Mouse (Mus musculus): ENCODE results near the gene Mas1. TPM values are rescaled to one million over a fixed set of nuclear protein-coding genes. Genes with fewer than 3 reads are reported as not detected.
A peak's percentile ranks its signal among the peaks of the same experiment; 100 is the strongest.

The Mas1 gene
- polyA plus RNA-seq, 1 experiment, result 35.7 TPM

DNA sequence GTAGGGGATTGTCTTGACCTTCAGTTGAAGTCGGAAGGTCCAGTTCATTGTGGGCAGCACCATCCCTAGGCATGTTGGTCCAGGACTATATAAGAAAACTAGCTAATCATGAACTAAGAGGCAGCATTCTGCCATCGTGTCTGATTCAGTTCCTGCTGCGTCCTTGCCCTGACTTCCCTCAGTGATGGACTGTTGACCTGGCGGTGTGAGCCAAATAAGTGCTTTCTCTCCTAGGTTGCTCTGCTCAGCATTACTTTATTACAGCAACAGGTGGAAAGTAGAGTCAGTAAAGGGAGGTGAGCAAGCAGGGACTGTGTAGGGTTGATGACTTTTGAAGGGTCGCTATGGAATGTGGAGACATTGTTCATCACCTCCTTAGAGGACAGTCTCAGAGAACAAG, 32.2 kb downstream of the Mas1 start:
- peaks cover 2% of the 10 kb centered on the region; the same call in 1 of the 2 replicates for H3K4me1 ChIP-seq (ENCODE audit: control insufficient read depth, insufficient read depth, low read length)
- H3K27ac ChIP-seq (ENCODE audit: insufficient read depth, low read length), result no peak overlapping the region
- TF ChIP-seq CTCF (IDR thresholded peaks at IDR 0.05; ENCODE audit: extremely low read depth, insufficient read depth, low read length) (no peak), POLR2A (IDR thresholded peaks at IDR 0.05; ENCODE audit: extremely low read depth, insufficient read depth, low read length) (no peak)
- no peak overlapping the region for H3K4me3 ChIP-seq (ENCODE audit: insufficient read depth, low read length)

- no peak for TF ChIP-seq CTCF (IDR thresholded peaks at IDR 0.05; ENCODE audit: extremely low read depth, insufficient read depth, low read length)
- TF ChIP-seq POLR2A (IDR thresholded peaks at IDR 0.05; ENCODE audit: extremely low read depth, insufficient read depth, low read length), result no peak
- no peaks in the 10 kb centered on the region; the same call in 1 of the 2 replicates for H3K4me1 ChIP-seq (ENCODE audit: control insufficient read depth, insufficient read depth, low read length)
- no peak overlapping the region for H3K4me3 ChIP-seq (ENCODE audit: insufficient read depth, low read length)
- no peak overlapping the region for H3K27ac ChIP-seq (ENCODE audit: insufficient read depth, low read length)
Measured at GRCm38 (mm10) chr17:12834826-12835225, 33.1 kb downstream of the Mas1 start.

DNA sequence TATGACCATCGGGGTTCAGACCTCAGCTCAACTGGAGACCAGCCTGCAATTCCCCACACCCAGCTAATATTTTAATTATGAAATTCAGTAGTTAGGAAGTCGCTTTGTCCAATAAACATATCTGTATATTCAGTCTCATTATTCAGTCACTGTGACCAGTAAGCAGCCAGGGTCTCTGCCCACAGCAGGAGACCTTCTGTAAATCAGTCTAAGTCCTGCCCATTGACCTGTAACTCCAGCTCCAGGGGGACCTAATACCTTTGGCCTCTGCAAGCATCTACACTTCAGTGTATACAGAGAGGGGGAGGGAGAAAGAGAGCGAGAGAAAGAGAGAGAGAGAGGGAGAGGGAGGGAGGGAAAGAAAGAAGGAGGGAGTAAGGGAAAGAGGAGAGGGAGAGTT, 33.6 kb downstream of the Mas1 start:
- H3K4me3 ChIP-seq (ENCODE audit: insufficient read depth, low read length), result no peak overlapping the region
- H3K4me1 ChIP-seq (ENCODE audit: control insufficient read depth, insufficient read depth, low read length), result no peaks in the 10 kb centered on the region
- no peak overlapping the region for H3K27ac ChIP-seq (ENCODE audit: insufficient read depth, low read length)
- TF ChIP-seq POLR2A (IDR thresholded peaks at IDR 0.05; ENCODE audit: extremely low read depth, insufficient read depth, low read length), result no peak
- no peak for TF ChIP-seq CTCF (IDR thresholded peaks at IDR 0.05; ENCODE audit: extremely low read depth, insufficient read depth, low read length)

GRCm38 (mm10) chr17:12832657-12833056, 35.3 kb downstream of the Mas1 start:
- TF ChIP-seq POLR2A (IDR thresholded peaks at IDR 0.05; ENCODE audit: extremely low read depth, insufficient read depth, low read length) (no peak), CTCF (IDR thresholded peaks at IDR 0.05; ENCODE audit: extremely low read depth, insufficient read depth, low read length) (no peak)
- H3K27ac ChIP-seq (ENCODE audit: insufficient read depth, low read length), result no peak overlapping the region
- H3K4me1 ChIP-seq (ENCODE audit: control insufficient read depth, insufficient read depth, low read length), result no peaks in the 10 kb centered on the region
- no peak overlapping the region for H3K4me3 ChIP-seq (ENCODE audit: insufficient read depth, low read length)

GRCm38 (mm10) chr17:12832231-12832630, 35.7 kb downstream of the Mas1 start:
- TF ChIP-seq POLR2A (IDR thresholded peaks at IDR 0.05; ENCODE audit: extremely low read depth, insufficient read depth, low read length), result no peak
- H3K4me1 ChIP-seq (ENCODE audit: control insufficient read depth, insufficient read depth, low read length), result no peaks in the 10 kb centered on the region
- no peak overlapping the region for H3K27ac ChIP-seq (ENCODE audit: insufficient read depth, low read length)
- H3K4me3 ChIP-seq (ENCODE audit: insufficient read depth, low read length), result no peak overlapping the region

DNA sequence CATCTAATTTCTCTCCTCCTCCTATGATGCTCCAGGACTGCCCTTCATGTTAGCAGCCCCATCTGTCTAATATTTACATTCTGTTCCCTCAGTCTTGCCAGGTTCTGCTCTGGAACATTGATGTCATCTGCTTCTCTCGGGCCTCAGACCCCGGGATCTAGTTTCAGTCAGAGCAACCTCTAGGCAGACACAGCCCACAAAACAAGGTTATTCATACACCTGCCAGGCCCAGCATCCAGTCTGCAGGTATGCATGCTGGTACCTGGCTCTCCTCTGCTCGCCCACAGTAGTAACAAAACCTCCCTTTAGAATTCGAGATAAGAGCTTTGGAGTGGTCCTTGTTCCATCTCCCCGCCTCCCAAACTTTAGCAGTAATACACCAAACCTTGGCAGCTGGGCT, 37.6 kb downstream of the Mas1 start:
- H3K27ac ChIP-seq (ENCODE audit: insufficient read depth, low read length), result no peak overlapping the region
- TF ChIP-seq CTCF (IDR thresholded peaks at IDR 0.05; ENCODE audit: extremely low read depth, insufficient read depth, low read length) (no peak), POLR2A (IDR thresholded peaks at IDR 0.05; ENCODE audit: extremely low read depth, insufficient read depth, low read length) (no peak)
- H3K4me3 ChIP-seq (ENCODE audit: insufficient read depth, low read length), result no peak overlapping the region
- no peaks in the 10 kb centered on the region for H3K4me1 ChIP-seq (ENCODE audit: control insufficient read depth, insufficient read depth, low read length)

DNA sequence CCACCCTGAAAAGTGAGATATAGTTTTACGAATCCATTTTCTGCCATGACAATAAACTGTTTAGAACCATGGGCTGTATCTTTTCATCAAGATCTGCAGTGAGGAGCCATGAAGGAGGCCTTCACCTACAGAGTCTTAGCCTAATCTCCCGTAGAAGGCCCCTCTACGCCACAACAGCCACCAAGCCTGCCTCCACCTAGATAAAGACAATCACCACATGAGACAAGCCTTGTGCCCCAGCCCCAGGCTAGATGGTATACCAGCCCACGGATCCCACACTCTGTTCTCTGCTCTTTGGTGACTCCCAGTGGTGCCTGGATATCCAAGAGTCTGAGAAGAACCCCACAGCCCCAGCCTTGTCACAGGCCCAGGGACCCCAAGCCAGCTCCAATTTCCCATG, 52.1 kb downstream of the Mas1 start:
- TF ChIP-seq CTCF (IDR thresholded peaks at IDR 0.05; ENCODE audit: extremely low read depth, insufficient read depth, low read length), result no peak
- no peak for TF ChIP-seq POLR2A (IDR thresholded peaks at IDR 0.05; ENCODE audit: extremely low read depth, insufficient read depth, low read length)
- no peak overlapping the region for H3K27ac ChIP-seq (ENCODE audit: insufficient read depth, low read length)
- H3K4me1 ChIP-seq (ENCODE audit: control insufficient read depth, insufficient read depth, low read length), result no peaks in the 10 kb centered on the region
- H3K4me3 ChIP-seq (ENCODE audit: insufficient read depth, low read length), result no peak overlapping the region

DNA sequence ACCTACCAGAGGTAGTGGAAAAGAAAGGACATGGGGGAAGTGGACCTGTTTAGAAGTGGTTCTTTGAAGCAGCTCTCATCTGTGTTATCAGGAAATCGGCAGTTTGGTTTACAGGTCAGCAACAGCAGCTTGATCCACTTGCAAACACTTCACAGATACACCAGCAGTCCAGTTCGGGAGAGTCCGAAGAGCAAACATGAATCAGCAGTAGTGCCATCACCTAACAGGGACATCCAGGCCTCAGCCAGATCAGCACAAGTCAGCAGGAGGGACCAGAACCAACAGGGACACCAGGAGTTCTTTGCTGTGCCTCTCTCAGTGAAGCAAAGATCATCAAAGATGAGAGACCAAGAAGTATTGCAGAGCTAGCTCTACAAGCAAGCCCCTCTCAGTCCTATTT, 53.4 kb downstream of the Mas1 start:
- TF ChIP-seq CTCF (IDR thresholded peaks at IDR 0.05; ENCODE audit: extremely low read depth, insufficient read depth, low read length) (no peak), POLR2A (IDR thresholded peaks at IDR 0.05; ENCODE audit: extremely low read depth, insufficient read depth, low read length) (no peak)
- Histone ChIP-seq H3K4me3 (ENCODE audit: insufficient read depth, low read length) (no peak overlapping the region), H3K27ac (ENCODE audit: insufficient read depth, low read length) (no peak overlapping the region), H3K4me1 (ENCODE audit: control insufficient read depth, insufficient read depth, low read length) (no peaks in the 10 kb centered on the region)

DNA sequence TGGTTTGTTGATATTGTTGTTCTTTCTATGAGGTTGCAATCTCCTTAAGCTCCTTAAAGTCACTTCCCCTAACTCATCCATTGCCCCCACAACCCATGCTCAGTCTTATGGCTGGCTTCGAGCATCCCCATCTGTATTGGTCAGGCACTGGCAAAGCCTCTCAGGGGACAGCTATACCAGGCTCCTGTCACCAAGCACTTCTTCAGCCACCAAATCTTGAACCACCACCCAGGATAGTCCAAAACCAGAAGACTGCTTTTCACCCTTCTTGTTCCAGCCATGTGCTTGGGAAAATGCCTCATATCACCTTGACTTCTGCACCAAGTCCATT, 57.0 kb downstream of the Mas1 start:
- Histone ChIP-seq H3K27ac (ENCODE audit: insufficient read depth, low read length) (no peak overlapping the region), H3K4me3 (ENCODE audit: insufficient read depth, low read length) (no peak overlapping the region), H3K4me1 (ENCODE audit: control insufficient read depth, insufficient read depth, low read length) (no peaks in the 10 kb centered on the region)
- TF ChIP-seq POLR2A (IDR thresholded peaks at IDR 0.05; ENCODE audit: extremely low read depth, insufficient read depth, low read length), result no peak
- no peak for TF ChIP-seq CTCF (IDR thresholded peaks at IDR 0.05; ENCODE audit: extremely low read depth, insufficient read depth, low read length)

GRCm38 (mm10) chr17:12810103-12810972, 57.6 kb downstream of the Mas1 start:
- no peak overlapping the region for H3K27ac ChIP-seq (ENCODE audit: insufficient read depth, low read length)
- no peaks in the 10 kb centered on the region for H3K4me1 ChIP-seq (ENCODE audit: control insufficient read depth, insufficient read depth, low read length)
- no peak overlapping the region for H3K4me3 ChIP-seq (ENCODE audit: insufficient read depth, low read length)

More at GRCm38 (mm10) chr17:12810103-12810972, 57.6 kb downstream of the Mas1 start:
- TF ChIP-seq CTCF (IDR thresholded peaks at IDR 0.05; ENCODE audit: extremely low read depth, insufficient read depth, low read length) (peak; percentile 74), POLR2A (IDR thresholded peaks at IDR 0.05; ENCODE audit: extremely low read depth, insufficient read depth, low read length) (no peak)

Data from cortical plate, adult 2 months (tissue).